Comparison of ENCODE assay signal across 15 mouse cellular contexts in genomic region chr17:30084007-30084406, GRCm38 (mm10).
DNase-seq lines count a peak whose midpoint lies in the region; ATAC-seq and TF ChIP-seq lines count a peak whose summit lies in the region.
"Had no signal": no experiment of that assay in that cellular context is flagged by ENCODE, and none has a peak within 500 bp of the region (broad histone marks: within the 10 kb centered on the region; RNA-seq: fewer than 3 reads in every experiment).

No protein-coding gene starts in this region.

- intact Hi-C loops in left cerebral cortex, postnatal 14 days (cut with DNase I): no loop called here

- no peak overlapping the region for H3K9ac ChIP-seq in hindbrain, embryonic 12.5 days
- no peak overlapping the region for H3K9ac ChIP-seq in hindbrain, embryonic 16.5 days (ENCODE audit: low read depth, low read length)
- H3K9ac ChIP-seq: liver, embryonic 13.5 days; stomach, embryonic 15.5 days had no signal

- H3K27me3 ChIP-seq in hindbrain, embryonic 12.5 days: no peaks in the 10 kb centered on the region
- no peaks in the 10 kb centered on the region for H3K27me3 ChIP-seq in hindbrain, embryonic 16.5 days (replicated peaks; ENCODE audit: control insufficient read depth, insufficient read depth, low read length)
- H3K27me3 ChIP-seq: liver, embryonic 13.5 days; stomach, embryonic 15.5 days had no signal

- WGBS in hindbrain, embryonic 12.5 days: 64% methylated on average over 4 of the region's 4 CpGs
- WGBS in hindbrain, embryonic 16.5 days: 70% methylated on average over 4 of the region's 4 CpGs

- no peak overlapping the region for H3K4me2 ChIP-seq in hindbrain, embryonic 12.5 days (replicated peaks)
- no peak overlapping the region for H3K4me2 ChIP-seq in hindbrain, embryonic 16.5 days (ENCODE audit: low read length)
- H3K4me2 ChIP-seq: liver, embryonic 13.5 days; stomach, embryonic 15.5 days had no signal

- no peak for ATAC-seq in hindbrain, embryonic 12.5 days (ENCODE audit: low FRiP score)
- ATAC-seq in hindbrain, embryonic 16.5 days: no peak
- ATAC-seq: hindbrain, postnatal 0 days had no signal

- DNase-seq in layer of hippocampus, adult 2 months (ENCODE audit: low spot score in 2 of 2): no peak
- DNase-seq in layer of hippocampus, adult 9-10 months (ENCODE audit: low spot score): no peak
- peak; percentile 13 for DNase-seq in adipocyte (ENCODE audit: low spot score)
- peak; percentile 56 to 71 for DNase-seq in left cerebral cortex, postnatal 14 days (ENCODE audit: low spot score in 2 of 2)
- DNase-seq in right cerebral cortex, postnatal 36 days (ENCODE audit: low spot score in 2 of 2): peak; percentile 53 to 78
- DNase-seq: cerebellum, adult 8-10 months; liver, embryonic 13.5 days; lung, postnatal 36 days; midbrain, embryonic 14.5 days had no signal

- no peaks in the 10 kb centered on the region for H3K9me3 ChIP-seq in hindbrain, embryonic 12.5 days (replicated peaks)
- no peaks in the 10 kb centered on the region for H3K9me3 ChIP-seq in hindbrain, embryonic 16.5 days (ENCODE audit: control insufficient read depth, low read length)
- H3K9me3 ChIP-seq: embryonic facial prominence, embryonic 10.5 days; liver, embryonic 13.5 days; stomach, embryonic 15.5 days had no signal

- no peak for TF ChIP-seq CTCF in layer of hippocampus, adult 2 months (conservative IDR thresholded peaks at IDR 0.05)

- 0 out of 2 replicates have a peak, but pooled peaks cover 6% of the 10 kb centered on the region for H3K36me3 ChIP-seq in hindbrain, embryonic 12.5 days
- H3K36me3 ChIP-seq in hindbrain, embryonic 16.5 days (ENCODE audit: control insufficient read depth, insufficient read depth, low read length): no peaks in the 10 kb centered on the region

- H3K4me3 ChIP-seq in layer of hippocampus, adult 2 months: no peak overlapping the region
- no peak overlapping the region for H3K4me3 ChIP-seq in hindbrain, embryonic 12.5 days
- H3K4me3 ChIP-seq in hindbrain, embryonic 16.5 days (ENCODE audit: low read length): no peak overlapping the region
- H3K4me3 ChIP-seq: embryonic facial prominence, embryonic 10.5 days; liver, embryonic 13.5 days; stomach, embryonic 15.5 days had no signal

- 0 out of 2 replicates have a peak overlapping the region, but pooled peaks have one; percentile 10 for H3K27ac ChIP-seq in layer of hippocampus, adult 2 months
- no peak overlapping the region for H3K27ac ChIP-seq in hindbrain, embryonic 12.5 days
- no peak overlapping the region for H3K27ac ChIP-seq in hindbrain, embryonic 16.5 days (ENCODE audit: low read depth, low read length)
- H3K27ac ChIP-seq: embryonic facial prominence, embryonic 10.5 days; hindbrain, postnatal 0 days; kidney, postnatal 0 days; liver, embryonic 13.5 days; stomach, embryonic 15.5 days had no signal

- H3K4me1 ChIP-seq in hindbrain, embryonic 12.5 days: peaks cover 5% of the 10 kb centered on the region
- H3K4me1 ChIP-seq in hindbrain, embryonic 16.5 days (ENCODE audit: control insufficient read depth, insufficient read depth, low read depth, low read length): peaks cover 4% of the 10 kb centered on the region

Comparison
In these comparisons a context has a peak if more than half of its experiments do, and no peak if none do; other contexts are left out.
1. DNase-seq: peak in adipocyte (single experiment), left cerebral cortex, postnatal 14 days (2 of 2) and right cerebral cortex, postnatal 36 days (2 of 2); none in layer of hippocampus, adult 2 months (0 of 2) and layer of hippocampus, adult 9-10 months (single experiment).